Mouse (Mus musculus): ENCODE results near the gene Psap.

DNA sequence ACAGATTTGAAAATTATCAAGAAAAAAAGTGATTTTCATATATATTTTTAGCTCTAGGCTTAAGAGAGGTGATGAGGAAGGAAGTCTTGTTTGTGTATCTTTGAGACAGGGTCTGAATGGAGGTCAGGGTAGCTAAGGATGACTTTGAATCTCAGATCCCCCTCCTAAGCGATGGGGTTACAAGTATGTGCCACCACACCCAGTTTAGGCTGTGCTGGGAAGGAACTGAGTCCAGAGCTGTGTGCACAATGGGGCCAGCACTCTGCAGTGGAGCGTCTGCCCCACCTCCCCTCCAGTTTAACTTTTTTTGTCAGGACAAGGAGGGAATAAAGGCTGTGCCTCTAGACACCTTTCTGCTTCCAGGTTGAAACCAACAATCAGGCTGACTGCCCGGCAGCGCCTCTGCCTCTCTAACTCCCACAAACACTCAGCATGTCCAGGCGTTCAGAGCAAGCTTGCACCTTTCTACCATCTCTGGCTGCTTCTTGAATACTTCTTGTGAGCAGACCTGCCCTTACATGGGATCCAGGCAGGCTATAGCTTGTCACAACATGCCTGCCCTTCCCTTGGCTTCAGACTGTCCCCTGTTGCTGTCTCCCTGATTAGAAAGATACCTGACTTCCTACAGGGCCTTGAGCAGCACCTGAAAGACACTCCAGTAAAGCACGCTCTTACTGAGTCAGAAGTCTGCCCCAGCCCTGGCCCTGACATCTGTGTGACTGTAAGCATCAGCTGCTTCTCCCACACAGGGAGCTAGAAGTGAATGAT is 46.9 kb upstream of the Psap start:
- TF ChIP-seq POLR2A (IDR thresholded peaks at IDR 0.05; ENCODE audit: low read depth, low read length) (no peak), CTCF (conservative IDR thresholded peaks at IDR 0.05; ENCODE audit: insufficient read depth, insufficient read length, low read depth, low read length) (no peak)

Measured in kidney, adult 2 months (tissue).